Mouse (Mus musculus): ENCODE data around the gene Gabrg1. TPM values are rescaled to one million over a fixed set of nuclear protein-coding genes. Genes with fewer than 3 reads are reported as not detected.

Gene Gabrg1
- not detected for total RNA-seq (2021)
- long read RNA-seq, experiment 1 = 0 reads
- long read RNA-seq, experiment 2 = 0 reads

- no peak for DNase-seq
These were observed at the start of gene Gabrg1 for GRCm38 (mm10) chr5:70842192-70843095. Gene Gabrg1 (minus strand): TSS chr5:70842617.

- DNase-seq = no peak
These were observed 41.6 kb upstream of the Gabrg1 start for GRCm38 (mm10) chr5:70884026-70884425.

GRCm38 (mm10) chr5:70870081-70870480 lies 27.7 kb upstream of the Gabrg1 start:
- DNase-seq = no peak

GRCm38 (mm10) chr5:70843096-70843734 lies 798 bp upstream of the Gabrg1 start:
- DNase-seq = no peak

GRCm38 (mm10) chr5:70818681-70819080 lies 23.7 kb downstream of the Gabrg1 start:
- no peak for DNase-seq

- DNase-seq = no peak
These were observed 106.3 kb downstream of the Gabrg1 start for GRCm38 (mm10) chr5:70736156-70736555.

- DNase-seq = no peak
These were observed 138.1 kb downstream of the Gabrg1 start for GRCm38 (mm10) chr5:70704361-70704760.

All from heart, adult 18-20 months (tissue).